Mouse (Mus musculus): ENCODE data around the gene Hspb9.

The Hspb9 gene

DNA sequence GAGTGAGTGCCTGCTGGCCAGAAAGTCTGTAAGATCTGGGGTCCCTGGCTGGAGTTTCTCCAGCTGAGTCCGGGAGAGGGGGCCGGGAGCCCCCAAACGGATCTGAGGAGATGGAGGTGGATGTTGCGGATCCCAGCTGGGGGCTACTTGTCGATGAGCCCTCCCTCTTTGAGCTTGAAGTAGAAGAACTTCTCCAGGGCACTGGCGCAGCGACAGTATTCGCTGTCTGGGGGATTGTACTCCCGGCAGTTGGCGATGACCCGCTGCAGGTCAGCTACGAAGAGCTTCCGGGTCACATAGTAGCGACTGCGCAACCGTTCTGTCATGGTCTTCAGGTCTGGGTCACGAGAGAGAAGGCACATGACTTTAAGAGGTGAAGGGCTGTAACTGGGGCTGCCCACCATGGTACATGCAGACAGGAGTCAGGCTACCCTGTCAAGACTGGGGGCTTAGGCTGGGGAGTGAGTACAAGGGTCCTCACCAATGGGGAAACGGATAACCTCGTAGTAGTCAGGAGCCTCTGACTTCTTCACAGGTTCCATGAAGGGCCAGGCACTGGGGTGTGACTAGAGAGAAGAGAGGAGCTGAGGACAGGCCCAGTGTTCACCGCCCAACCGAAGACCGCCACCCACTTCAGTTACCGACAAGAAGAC is 8.4 kb upstream of the Hspb9 start:
- no peak for DNase-seq (ENCODE audit: low spot score in 2 of 2)

DNA sequence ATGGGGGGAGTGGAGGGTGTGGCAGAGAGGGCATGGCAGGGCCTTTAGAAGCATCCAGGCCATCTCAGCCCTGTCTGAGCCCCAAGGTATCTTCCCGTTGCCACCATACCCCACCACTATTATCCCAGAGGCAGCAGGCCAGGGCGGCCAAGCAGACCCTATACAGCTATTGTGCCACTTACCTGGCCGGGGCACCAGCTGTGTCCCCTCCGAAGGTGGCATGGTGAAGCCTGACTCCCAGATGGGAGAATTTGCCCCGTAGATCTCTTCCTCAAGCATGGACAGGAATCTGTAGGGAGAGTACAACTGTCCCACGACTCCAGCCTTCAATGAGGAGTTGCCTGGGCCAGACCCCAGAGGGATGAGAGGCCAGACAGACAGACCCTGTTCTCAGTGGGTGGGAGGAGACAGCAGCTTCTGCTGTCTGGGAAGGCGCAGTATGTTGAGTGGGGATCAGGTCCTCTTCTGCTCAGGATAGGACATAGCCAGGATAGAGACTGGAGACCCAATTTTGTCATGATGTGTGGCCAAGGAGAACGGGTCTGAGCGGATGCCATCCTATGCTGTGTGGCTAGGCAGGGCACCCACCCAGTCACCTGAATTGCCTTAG is 4.3 kb upstream of the Hspb9 start:
- no peak for DNase-seq (ENCODE audit: low spot score in 2 of 2)

DNA sequence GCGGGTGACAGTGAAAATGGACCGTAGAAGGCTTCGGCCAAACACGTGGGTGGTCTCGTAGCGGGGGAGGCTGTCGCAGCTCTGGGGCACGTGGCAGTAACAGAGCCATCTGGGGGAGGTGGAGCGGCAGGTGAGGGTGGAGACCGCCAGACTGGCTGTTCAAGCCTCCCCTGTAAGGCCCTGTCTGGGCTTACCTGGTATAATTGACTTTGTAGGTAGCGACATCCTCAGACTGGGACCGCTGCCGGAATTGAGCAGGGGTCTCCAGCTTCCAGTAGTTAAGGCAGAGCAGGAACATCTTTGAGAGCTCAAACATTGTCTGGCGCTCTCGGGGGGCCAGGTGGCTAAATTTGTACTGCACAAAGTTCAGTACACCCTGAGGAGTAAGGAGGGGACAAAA is 3.1 kb upstream of the Hspb9 start:
- no peak for DNase-seq (ENCODE audit: low spot score in 2 of 2)

DNA sequence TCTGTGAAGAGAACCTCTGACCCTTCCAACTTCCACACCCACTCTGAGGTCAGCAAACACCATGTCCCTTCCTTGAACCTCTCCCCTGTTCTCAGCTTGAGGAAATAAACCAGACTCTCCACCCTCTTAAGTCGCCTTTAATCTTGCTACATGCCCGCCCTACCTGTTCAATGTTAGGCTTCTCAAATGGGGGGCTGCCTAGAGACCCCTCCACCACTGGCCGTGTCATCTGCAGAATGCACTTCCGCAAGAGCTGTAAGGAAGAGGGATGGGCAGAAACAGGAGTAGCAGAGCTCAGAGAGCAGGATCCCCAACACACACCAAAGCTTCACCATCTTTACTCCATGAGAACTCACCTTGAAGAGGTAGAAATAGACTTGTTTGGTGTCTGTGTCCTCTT is 2.7 kb upstream of the Hspb9 start:
- no peak for DNase-seq (ENCODE audit: low spot score in 2 of 2)

- no peak for DNase-seq (ENCODE audit: low spot score in 2 of 2)
Measured at GRCm38 (mm10) chr11:100711783-100712615, 1.7 kb upstream of the Hspb9 start, which contains the start of gene Kat2a. Gene Kat2a (minus strand): TSS chr11:100712465.

DNA sequence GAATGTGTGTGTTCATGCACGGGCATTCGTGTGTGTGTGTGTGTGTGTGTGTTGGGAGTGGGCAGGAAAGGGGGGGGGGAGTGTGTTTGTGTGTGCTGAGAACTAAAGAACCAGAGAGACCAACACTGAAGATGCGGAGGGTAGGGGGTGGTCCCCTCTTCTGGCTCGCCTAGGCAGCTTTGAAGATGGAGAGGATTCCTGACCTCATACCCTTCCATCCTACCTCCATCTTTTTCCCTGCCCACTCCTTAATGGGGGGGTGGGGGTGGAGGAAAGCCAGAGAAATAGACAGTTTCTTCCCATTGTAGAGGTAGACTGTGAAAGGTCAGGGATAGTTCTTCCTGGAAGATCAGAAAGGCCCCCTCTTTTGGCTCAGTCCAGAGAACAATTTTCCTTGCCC is 476 bp upstream of the Hspb9 start:
- no peak for DNase-seq (ENCODE audit: low spot score in 2 of 2)

DNA sequence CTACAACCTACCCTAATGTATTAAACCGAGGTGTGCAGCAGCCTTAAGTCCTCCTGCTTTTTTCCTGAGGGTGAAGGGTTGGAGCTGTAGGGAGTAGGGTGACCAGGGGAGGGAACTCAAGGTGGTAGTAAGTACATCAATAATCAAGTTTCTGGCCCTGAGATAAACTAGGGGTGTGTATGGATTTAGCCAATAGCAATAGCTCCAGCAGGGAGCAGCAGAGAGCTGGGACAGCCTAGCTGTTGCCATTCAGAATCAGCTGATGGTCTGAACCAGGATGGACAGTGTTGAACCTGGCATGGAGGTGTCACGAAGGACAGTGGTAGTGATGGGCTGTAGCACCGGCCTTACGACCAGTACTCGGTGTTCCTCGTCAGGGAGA is 875 bp downstream of the Hspb9 start:
- peak; percentile 56 to 68 for DNase-seq (ENCODE audit: low spot score in 2 of 2)

- no peak for DNase-seq (ENCODE audit: low spot score in 2 of 2)
Measured at GRCm38 (mm10) chr11:100714948-100715347, 1.3 kb downstream of the Hspb9 start.

DNA sequence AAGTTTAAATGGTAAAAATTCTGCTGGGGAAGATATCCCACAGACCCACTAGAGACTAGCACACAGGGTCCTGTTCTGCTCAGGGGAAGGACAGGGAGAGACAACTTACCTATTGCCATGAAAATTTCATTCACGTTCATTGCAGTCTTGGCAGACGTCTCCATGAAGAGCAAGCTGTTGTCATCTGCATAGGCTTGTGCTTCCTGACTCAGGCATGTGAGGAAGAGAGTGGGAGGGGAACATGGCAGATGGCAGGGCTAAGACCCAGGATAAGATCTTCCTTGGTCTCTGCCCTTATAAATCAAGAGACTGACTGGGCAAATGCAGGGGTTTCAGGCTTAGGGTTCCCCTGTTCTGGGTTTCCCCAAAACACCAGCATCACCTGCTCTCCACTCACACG is 3.0 kb downstream of the Hspb9 start:
- no peak for DNase-seq (ENCODE audit: low spot score in 2 of 2)

DNA sequence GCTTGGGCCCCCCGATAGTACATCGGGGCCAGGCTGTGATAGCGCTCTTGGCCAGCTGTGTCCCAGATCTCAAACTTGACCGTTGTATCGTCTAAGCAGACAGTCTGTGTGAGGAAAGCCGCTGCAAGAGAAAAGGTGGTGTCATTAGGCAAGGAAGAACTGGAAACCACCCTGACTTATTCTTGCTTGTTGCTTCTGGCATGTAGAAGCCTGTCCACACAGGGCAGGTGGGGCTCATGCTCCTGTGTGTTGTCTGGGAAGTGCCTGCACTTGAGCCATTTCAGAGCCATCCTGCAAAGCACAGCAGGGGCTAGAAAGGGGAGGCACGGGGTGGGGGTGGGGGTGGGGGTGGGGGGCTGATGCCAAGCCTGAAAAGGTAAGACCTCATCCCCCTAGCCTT is 4.8 kb downstream of the Hspb9 start:
- DNase-seq (ENCODE audit: low spot score in 2 of 2): no peak

DNA sequence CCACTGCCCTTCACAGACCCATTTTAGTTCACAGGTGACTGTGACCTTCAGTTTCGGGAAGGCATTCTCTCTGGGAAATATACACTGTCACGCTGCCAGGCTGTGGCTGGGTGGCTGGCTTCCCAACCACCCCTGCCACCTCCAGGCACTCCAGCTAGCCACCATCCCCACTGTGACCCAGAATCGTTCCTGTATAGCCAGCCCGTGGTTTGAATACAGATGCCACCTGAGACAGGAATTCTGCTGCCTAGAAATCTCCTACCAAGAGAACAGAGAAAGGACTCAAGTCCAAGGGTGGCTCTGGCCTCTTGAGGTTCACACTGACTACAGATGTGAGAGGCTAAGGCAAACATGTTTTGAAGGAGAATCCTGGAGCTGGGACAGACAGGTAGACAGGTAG is 5.2 kb downstream of the Hspb9 start:
- DNase-seq (ENCODE audit: low spot score in 2 of 2): no peak

- DNase-seq (ENCODE audit: low spot score in 2 of 2): no peak
Measured at GRCm38 (mm10) chr11:100719312-100719711, 5.7 kb downstream of the Hspb9 start.

DNA sequence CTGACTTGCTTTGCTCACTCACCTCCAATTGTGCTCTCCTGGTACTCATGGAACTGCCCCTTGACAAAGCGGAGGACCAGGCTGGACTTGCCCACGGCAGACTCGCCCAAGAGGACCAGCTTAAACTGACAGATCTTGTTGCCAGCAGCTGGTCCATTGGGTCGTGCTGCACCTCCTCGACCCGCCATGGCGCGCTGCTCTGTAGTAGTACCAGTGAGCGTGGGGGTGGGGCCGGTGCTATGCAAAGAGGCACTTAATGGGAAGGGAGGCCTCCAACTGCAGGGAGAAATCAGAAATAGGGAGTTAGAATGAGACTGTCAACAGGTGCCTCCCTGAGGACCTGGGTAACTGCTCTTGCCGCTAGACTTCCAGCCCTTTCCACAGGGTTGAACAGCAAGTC is 6.2 kb downstream of the Hspb9 start:
- no peak for DNase-seq (ENCODE audit: low spot score in 2 of 2)

DNA sequence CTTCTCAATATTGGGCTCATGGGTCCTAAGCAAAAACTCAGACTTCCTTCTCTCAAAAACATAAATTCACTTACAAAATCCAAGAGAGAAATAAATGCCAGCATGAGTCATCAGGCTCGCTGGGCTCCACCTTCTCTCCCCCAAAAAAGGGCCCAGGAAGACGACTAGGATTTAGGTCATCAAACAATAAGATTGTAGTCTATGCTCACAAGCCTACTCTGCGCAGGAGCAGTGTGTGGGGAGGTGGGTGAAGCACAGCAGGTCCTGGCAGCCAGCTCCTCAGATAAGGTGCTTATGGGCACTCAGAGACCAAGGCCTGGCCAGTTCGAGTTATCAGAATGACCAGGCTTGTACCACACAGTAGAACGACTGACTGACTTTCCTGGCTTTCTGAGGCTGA is 6.7 kb downstream of the Hspb9 start:
- no peak for DNase-seq (ENCODE audit: low spot score in 2 of 2)

GRCm38 (mm10) chr11:100721254-100721653 is 7.6 kb downstream of the Hspb9 start:
- no peak for DNase-seq (ENCODE audit: low spot score in 2 of 2)

- DNase-seq (ENCODE audit: low spot score in 2 of 2): no peak
Measured at GRCm38 (mm10) chr11:100721776-100722492, 8.3 kb downstream of the Hspb9 start.

DNA sequence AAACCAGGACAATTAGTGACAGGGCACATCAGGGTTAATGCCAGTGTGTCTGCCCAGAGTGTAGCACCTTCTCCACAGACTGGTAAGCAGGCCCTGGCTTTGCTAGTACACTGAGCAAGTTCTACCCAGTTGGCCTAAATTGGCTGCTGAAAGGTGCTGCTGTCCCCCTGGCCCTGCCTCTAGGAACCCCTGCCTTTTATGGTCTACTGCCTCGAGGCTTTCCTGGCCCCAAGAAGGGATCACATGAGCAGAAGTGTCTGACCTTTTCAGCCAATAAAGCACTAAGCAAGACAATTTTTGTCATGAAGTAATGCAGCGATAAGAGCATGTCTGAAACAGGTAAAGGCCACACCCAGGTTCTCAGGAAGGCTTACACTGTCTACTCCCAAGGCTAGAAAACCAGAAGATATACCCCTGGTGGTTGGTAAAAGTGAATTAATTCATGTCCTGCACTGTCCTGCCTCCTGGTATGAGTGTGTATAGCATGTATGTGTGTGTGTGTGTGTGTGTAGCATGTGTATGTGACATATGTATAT is 8.9 kb downstream of the Hspb9 start:
- no peak for DNase-seq (ENCODE audit: low spot score in 2 of 2)

DNA sequence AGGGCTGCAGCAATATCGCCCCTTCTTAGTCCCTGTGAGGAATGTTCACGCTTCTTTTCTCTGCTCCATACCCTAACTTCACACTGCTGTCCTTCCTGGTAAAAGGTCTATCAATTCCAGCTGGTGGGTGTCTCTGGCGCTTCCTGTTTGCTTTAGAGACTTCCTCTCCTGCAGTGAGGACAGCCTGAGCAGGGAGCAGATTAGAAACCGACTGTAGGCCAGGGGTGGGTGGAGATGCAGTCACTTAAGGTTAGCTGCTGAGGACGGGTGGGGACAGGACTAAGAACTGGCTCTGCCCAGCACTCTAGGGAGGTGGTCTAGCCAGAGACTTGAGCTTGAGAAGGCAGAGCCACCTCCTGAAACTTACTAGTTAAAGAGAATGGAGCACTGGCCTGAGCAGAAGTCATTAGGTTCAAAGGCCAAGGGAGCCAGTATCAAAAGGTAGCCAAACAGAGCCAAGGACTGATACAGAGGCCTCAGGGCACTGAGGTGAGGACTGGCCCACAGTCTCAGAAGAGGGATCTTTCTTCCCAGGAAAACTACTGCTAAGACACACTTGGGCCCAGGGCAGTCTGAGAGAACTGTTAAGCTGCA is 11.4 kb downstream of the Hspb9 start:
- DNase-seq (ENCODE audit: low spot score in 2 of 2): no peak

DNA sequence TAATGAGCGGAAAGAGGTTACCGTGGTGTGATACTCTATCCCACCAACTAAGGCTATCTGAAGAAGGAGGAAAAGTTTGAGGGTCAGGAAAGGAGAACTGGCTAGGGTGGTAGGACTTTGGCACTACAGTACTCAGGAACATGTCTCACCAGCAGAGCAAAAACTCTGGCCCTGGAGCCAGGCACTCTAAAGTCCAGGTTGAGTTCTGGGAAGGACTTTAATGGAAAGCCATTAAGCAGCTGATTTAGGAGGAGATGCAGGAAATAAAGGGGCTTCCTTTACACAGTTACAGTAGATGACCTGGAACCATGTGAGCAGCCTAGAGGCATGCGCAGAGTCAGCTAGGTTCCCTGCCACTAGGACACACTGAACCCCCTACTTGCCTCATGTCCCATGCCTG is 13.6 kb downstream of the Hspb9 start:
- DNase-seq (ENCODE audit: low spot score in 2 of 2): no peak

DNA sequence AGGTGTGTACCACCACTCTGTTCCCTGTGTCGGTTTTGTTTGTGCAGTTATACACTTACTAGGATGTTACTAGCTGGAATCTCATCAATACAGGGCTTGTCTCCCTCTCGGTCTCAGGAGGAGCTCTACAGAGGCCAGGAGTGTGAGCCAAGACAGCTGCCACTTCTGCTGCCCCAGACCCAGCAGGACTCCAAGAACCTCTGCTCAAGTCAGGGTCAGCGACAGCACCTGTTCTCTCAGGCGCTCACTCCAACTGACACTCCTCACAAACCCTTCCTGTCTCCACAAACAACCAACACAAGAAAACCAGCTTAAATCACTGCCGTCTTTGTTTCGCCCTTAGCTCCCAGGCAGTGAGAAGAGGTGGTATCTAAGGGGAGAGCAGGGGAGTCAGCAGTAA is 15.0 kb downstream of the Hspb9 start:
- DNase-seq (ENCODE audit: low spot score in 2 of 2): no peak

GRCm38 (mm10) chr11:100729976-100730375 is 16.3 kb downstream of the Hspb9 start:
- no peak for DNase-seq (ENCODE audit: low spot score in 2 of 2)

Data from natural killer cell, adult 2 months (primary cell).